Mouse (Mus musculus): ENCODE measurements around the gene Ankrd33b. TPM values are rescaled to one million over a fixed set of nuclear protein-coding genes. Genes with fewer than 3 reads are reported as not detected.
A peak's percentile ranks its signal among the peaks of the same experiment; 100 is the strongest.

Ankrd33b gene
- total and polyA plus RNA-seq, 2 experiments from 2014 or later: 0.99 to 1.1 TPM

GRCm38 (mm10) chr15:31365720-31366591 is 1.6 kb downstream of the Ankrd33b start:
- Histone ChIP-seq H3K27ac (ENCODE audit: low read depth, low read length) (no peak overlapping the region), H3K4me2 (ENCODE audit: low read depth, low read length, poor library complexity, severe bottlenecking) (peak overlapping the region; percentile 98), H3K4me3 (ENCODE audit: low read depth, low read length) (peak overlapping the region; percentile 46), H3K36me3 (ENCODE audit: insufficient read depth, low read length) (no peaks in the 10 kb centered on the region), H3K9ac (replicated peaks; ENCODE audit: low read length, poor library complexity, severe bottlenecking) (no peak overlapping the region), H3K4me1 (ENCODE audit: insufficient read depth, low read length) (peaks cover 19% of the 10 kb centered on the region; the same call in 1 of the 2 replicates), H3K9me3 (ENCODE audit: low read length) (no peaks in the 10 kb centered on the region), H3K27me3 (ENCODE audit: insufficient read depth, low read length) (peaks cover 35% of the 10 kb centered on the region)
- WGBS: 6% methylated on average over 37 of the region's 37 CpGs
- DNase-seq (ENCODE audit: low spot score) (no peak), ATAC-seq (ENCODE audit: low FRiP score) (no peak)
- TF ChIP-seq CTCF (IDR thresholded peaks at IDR 0.05): no peak

- H3K27me3 ChIP-seq (ENCODE audit: insufficient read depth, low read length): peaks cover 35% of the 10 kb centered on the region
- DNase-seq (ENCODE audit: low spot score) (no peak), ATAC-seq (ENCODE audit: low FRiP score) (no peak)
- no peak overlapping the region for H3K9ac ChIP-seq (replicated peaks; ENCODE audit: low read length, poor library complexity, severe bottlenecking)
- peaks cover 19% of the 10 kb centered on the region; the same call in 1 of the 2 replicates for H3K4me1 ChIP-seq (ENCODE audit: insufficient read depth, low read length)
- TF ChIP-seq CTCF (IDR thresholded peaks at IDR 0.05): no peak
- H3K4me2 ChIP-seq (ENCODE audit: low read depth, low read length, poor library complexity, severe bottlenecking): peak overlapping the region; percentile 98
- WGBS: 28% methylated on average over 11 of the region's 11 CpGs
- no peaks in the 10 kb centered on the region for H3K36me3 ChIP-seq (ENCODE audit: insufficient read depth, low read length)
- H3K27ac ChIP-seq (ENCODE audit: low read depth, low read length): no peak overlapping the region
- H3K4me3 ChIP-seq (ENCODE audit: low read depth, low read length): peak overlapping the region; percentile 46; the same call in 1 of the 2 replicates
- no peaks in the 10 kb centered on the region for H3K9me3 ChIP-seq (ENCODE audit: low read length)
Observed at GRCm38 (mm10) chr15:31365041-31365719, 2.3 kb downstream of the Ankrd33b start.

GRCm38 (mm10) chr15:31364396-31364795 is 3.1 kb downstream of the Ankrd33b start:
- H3K36me3 ChIP-seq (ENCODE audit: insufficient read depth, low read length): no peaks in the 10 kb centered on the region
- H3K27ac ChIP-seq (ENCODE audit: low read depth, low read length): no peak overlapping the region
- no peak overlapping the region for H3K4me2 ChIP-seq (ENCODE audit: low read depth, low read length, poor library complexity, severe bottlenecking)
- H3K9me3 ChIP-seq (ENCODE audit: low read length): no peaks in the 10 kb centered on the region
- no peak overlapping the region for H3K9ac ChIP-seq (replicated peaks; ENCODE audit: low read length, poor library complexity, severe bottlenecking)
- DNase-seq (ENCODE audit: low spot score): no peak
- ATAC-seq (ENCODE audit: low FRiP score): no peak
- peaks cover 31% of the 10 kb centered on the region for H3K27me3 ChIP-seq (ENCODE audit: insufficient read depth, low read length)
- 63% methylated on average over 6 of the region's 6 CpGs for WGBS
- TF ChIP-seq CTCF (IDR thresholded peaks at IDR 0.05): no peak
- H3K4me3 ChIP-seq (ENCODE audit: low read depth, low read length): no peak overlapping the region
- H3K4me1 ChIP-seq (ENCODE audit: insufficient read depth, low read length): peaks cover 19% of the 10 kb centered on the region; the same call in 1 of the 2 replicates

GRCm38 (mm10) chr15:31363981-31364361 is 3.6 kb downstream of the Ankrd33b start:
- no peak overlapping the region for H3K4me2 ChIP-seq (ENCODE audit: low read depth, low read length, poor library complexity, severe bottlenecking)
- no peak for ATAC-seq (ENCODE audit: low FRiP score)
- WGBS: 79% methylated on average over 8 of the region's 8 CpGs
- peaks cover 19% of the 10 kb centered on the region; the same call in 1 of the 2 replicates for H3K4me1 ChIP-seq (ENCODE audit: insufficient read depth, low read length)
- TF ChIP-seq CTCF (IDR thresholded peaks at IDR 0.05): no peak
- peaks cover 27% of the 10 kb centered on the region for H3K27me3 ChIP-seq (ENCODE audit: insufficient read depth, low read length)
- H3K9me3 ChIP-seq (ENCODE audit: low read length): no peaks in the 10 kb centered on the region
- H3K36me3 ChIP-seq (ENCODE audit: insufficient read depth, low read length): no peaks in the 10 kb centered on the region
- H3K4me3 ChIP-seq (ENCODE audit: low read depth, low read length): no peak overlapping the region
- DNase-seq (ENCODE audit: low spot score): no peak
- H3K9ac ChIP-seq (replicated peaks; ENCODE audit: low read length, poor library complexity, severe bottlenecking): no peak overlapping the region
- no peak overlapping the region for H3K27ac ChIP-seq (ENCODE audit: low read depth, low read length)

GRCm38 (mm10) chr15:31363241-31363980 is 4.1 kb downstream of the Ankrd33b start:
- WGBS: 85% methylated on average over 13 of the region's 13 CpGs
- DNase-seq (ENCODE audit: low spot score) (no peak), ATAC-seq (ENCODE audit: low FRiP score) (no peak)
- Histone ChIP-seq H3K27ac (ENCODE audit: low read depth, low read length) (no peak overlapping the region), H3K9ac (replicated peaks; ENCODE audit: low read length, poor library complexity, severe bottlenecking) (no peak overlapping the region), H3K4me3 (ENCODE audit: low read depth, low read length) (no peak overlapping the region), H3K9me3 (ENCODE audit: low read length) (no peaks in the 10 kb centered on the region), H3K27me3 (ENCODE audit: insufficient read depth, low read length) (peaks cover 22% of the 10 kb centered on the region), H3K4me1 (ENCODE audit: insufficient read depth, low read length) (peaks cover 19% of the 10 kb centered on the region; the same call in 1 of the 2 replicates), H3K36me3 (ENCODE audit: insufficient read depth, low read length) (no peaks in the 10 kb centered on the region), H3K4me2 (ENCODE audit: low read depth, low read length, poor library complexity, severe bottlenecking) (no peak overlapping the region)
- no peak for TF ChIP-seq CTCF (IDR thresholded peaks at IDR 0.05)

Measured in midbrain, postnatal 0 days (tissue).